Mouse (Mus musculus) limb, embryonic 12.5 days (tissue): ENCODE data around the gene Gm4513. TPM values are rescaled to one million over a fixed set of nuclear protein-coding genes. Genes with fewer than 3 reads are reported as not detected.
"Not testable (repeated sequence)": the region's sequence is repeated elsewhere in the genome, so short reads cannot be mapped to it uniquely, and the experiment has no call there.

Experiments
- ATAC-seq: fragments of 200-750 bp; cut with Nextera tagmentation; 2 replicates; pipeline ENCODE4 v1.8.0; 2017; ENCODE audit warnings: low read depth, moderate TSS enrichment; ENCODE audit not compliant: insufficient number of reproducible peaks, insufficient read depth, low FRiP score, low TSS enrichment
- H3K27ac ChIP-seq: fragments of 300-500 bp; sonication (generic); 2 replicates; pipeline ENCODE4 v1.5.1; 2016; ENCODE audit warnings: mild to moderate bottlenecking, moderate library complexity
- H3K27me3 ChIP-seq: fragments of 300-500 bp; sonication (generic); 2 replicates; pipeline ENCODE4 v1.6.1; 2016; ENCODE audit warnings: mild to moderate bottlenecking, moderate library complexity
- H3K36me3 ChIP-seq: fragments of 300-500 bp; sonication (generic); 2 replicates; pipeline ENCODE4 v1.6.1; 2016; ENCODE audit warnings: mild to moderate bottlenecking, moderate library complexity
- H3K4me1 ChIP-seq: fragments of 300-500 bp; sonication (generic); replicated peaks from 2 replicates; pipeline ENCODE4 v1.6.1; 2016
- H3K4me2 ChIP-seq: fragments of 300-500 bp; sonication (generic); 2 replicates; pipeline ENCODE4 v1.6.1; 2016; ENCODE audit warnings: mild to moderate bottlenecking, moderate library complexity
- H3K4me3 ChIP-seq: fragments of 300-500 bp; sonication (generic); replicated peaks from 2 replicates; pipeline ENCODE4 v1.5.1; 2016; ENCODE audit warnings: mild to moderate bottlenecking
- H3K9ac ChIP-seq: fragments of 300-500 bp; sonication (generic); replicated peaks from 2 replicates; pipeline ENCODE4 v1.6.1; 2016; ENCODE audit warnings: mild to moderate bottlenecking, moderate library complexity
- H3K9me3 ChIP-seq: fragments of 300-500 bp; sonication (generic); 2 replicates; pipeline ENCODE4 v1.6.1; 2016; ENCODE audit warnings: mild to moderate bottlenecking, moderate library complexity
- WGBS: fragments of 180-500 bp; shearing (Covaris S2); methylation state at CpG from one replicate; pipeline ENCODE4 v1.1.7; 2016; 5-methylcytosine and 5-hydroxymethylcytosine counted together
- polyA plus RNA-seq: library from polyadenylated mRNA; unstranded; fragments of >200 nt; fragmentation: Nextera tagmentation; extraction: Ambion mirVana; gene quantifications from 2 replicates; pipeline ENCODE4 v1.2.1, GENCODE M21; 2016

Gm4513 gene
- not detected in 2 replicates for polyA plus RNA-seq

DNA sequence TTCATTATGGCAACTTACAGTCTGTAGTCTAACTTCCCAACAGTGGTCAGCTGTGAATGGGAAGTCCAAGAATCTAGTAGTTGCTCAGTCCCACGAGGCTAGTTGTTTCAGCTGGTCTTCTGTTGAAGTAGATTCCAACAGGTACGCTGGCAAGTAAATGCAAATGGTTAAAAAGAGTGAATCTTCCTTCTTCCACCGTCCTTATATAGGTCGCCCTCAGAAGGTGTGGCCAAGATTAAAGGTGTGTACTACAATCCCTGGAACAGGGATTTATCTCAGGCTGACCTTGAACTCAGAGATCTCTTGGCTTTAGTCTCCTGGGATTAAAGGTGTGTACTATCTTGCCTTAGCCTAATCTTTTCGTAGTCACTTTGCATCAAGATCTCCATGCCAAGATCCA is at the start of gene Gm4513:
Gene Gm4513 (minus strand): TSS at position 101 of the 400 bp plus-strand sequence.
- H3K4me2 ChIP-seq, H3K4me1 ChIP-seq, H3K4me3 ChIP-seq, H3K27ac ChIP-seq, H3K9me3 ChIP-seq, H3K36me3 ChIP-seq, ATAC-seq, H3K27me3 ChIP-seq, H3K9ac ChIP-seq: not testable (repeated sequence)
- 78% methylated on average over 3 of the region's 5 CpGs for WGBS

DNA sequence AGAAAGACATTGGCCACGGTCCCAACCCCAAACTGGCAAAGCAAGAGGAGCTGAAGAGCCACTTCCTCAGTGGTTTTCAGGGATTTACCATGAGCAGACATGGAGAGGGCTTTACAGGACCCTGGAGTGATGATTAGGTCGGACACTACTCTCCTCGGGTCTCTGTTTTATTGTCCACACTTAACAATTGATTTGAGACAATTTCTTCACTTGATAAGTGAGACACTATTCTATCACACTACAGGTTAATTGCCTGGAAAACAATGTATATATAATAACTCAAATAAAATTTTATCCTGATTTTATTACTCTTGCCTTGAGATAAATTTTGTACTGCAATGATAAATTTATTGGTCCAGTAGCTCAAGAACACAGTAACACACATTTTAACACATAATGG is 22.7 kb downstream of the Gm4513 start, which contains the start of gene Gm4141:
Gene Gm4141 (minus strand): TSS at position 101 of the 400 bp plus-strand sequence.
- not testable (repeated sequence) for H3K9me3 ChIP-seq, ATAC-seq, H3K4me1 ChIP-seq, H3K36me3 ChIP-seq, H3K4me3 ChIP-seq, H3K4me2 ChIP-seq, H3K27me3 ChIP-seq, H3K27ac ChIP-seq, H3K9ac ChIP-seq
- WGBS: no CpG with 5 or more reads among the region's 3 CpGs

GRCm38 (mm10) chr7:20545657-20546056 is 53.2 kb downstream of the Gm4513 start, which contains the start of gene Gm5726:
Gene Gm5726, minus strand, starts transcription at chr7:20545757.
- not testable (repeated sequence) for H3K27me3 ChIP-seq, H3K4me3 ChIP-seq, H3K4me2 ChIP-seq, H3K9ac ChIP-seq, H3K27ac ChIP-seq, ATAC-seq, H3K4me1 ChIP-seq, H3K9me3 ChIP-seq, H3K36me3 ChIP-seq
- WGBS: no CpG with 5 or more reads among the region's 1 CpGs

Other genes with a start within 250 kb of the Gm4513 start
- gene Gm5728, start 223.6 kb downstream of the Gm4513 start, polyA plus RNA-seq: not detected in 2 replicates
- gene Vmn1r100, start 181.1 kb downstream of the Gm4513 start, polyA plus RNA-seq: not detected in 2 replicates
- not detected in 2 replicates for gene Vmn1r101, start 156.4 kb downstream of the Gm4513 start, polyA plus RNA-seq
- not detected in 2 replicates for gene Gm10670, start 124.1 kb downstream of the Gm4513 start, polyA plus RNA-seq
- not detected in 2 replicates for gene Vmn1r103, start 88.5 kb downstream of the Gm4513 start, polyA plus RNA-seq
- not detected in 2 replicates for gene Vmn1r104, start 65.2 kb downstream of the Gm4513 start, polyA plus RNA-seq
- gene Gm5726, start 53.3 kb downstream of the Gm4513 start, polyA plus RNA-seq: not detected in 2 replicates
- not detected in 2 replicates for gene Gm4141, start 22.8 kb downstream of the Gm4513 start, polyA plus RNA-seq
- gene Vmn1r107, start 69.9 kb upstream of the Gm4513 start, polyA plus RNA-seq: not detected in 2 replicates
- gene Vmn1r111, start 104.2 kb upstream of the Gm4513 start, polyA plus RNA-seq: not detected in 2 replicates
- gene Gm10668, start 131.6 kb upstream of the Gm4513 start, polyA plus RNA-seq: not detected in 2 replicates
- gene Vmn1r112, start 172.2 kb upstream of the Gm4513 start, polyA plus RNA-seq: not detected in 2 replicates
- gene Vmn1r113, start 188.3 kb upstream of the Gm4513 start, polyA plus RNA-seq: not detected in 2 replicates
- not detected in 2 replicates for gene Vmn1r114, start 213.2 kb upstream of the Gm4513 start, polyA plus RNA-seq
- gene Vmn1r115, start 246.0 kb upstream of the Gm4513 start, polyA plus RNA-seq: not detected in 2 replicates